ENCODE assay signal across 8 mouse cellular contexts in genomic region chr2:33642650-33643458, GRCm38 (mm10). TPM values are rescaled to one million over a fixed set of nuclear protein-coding genes. Genes with fewer than 3 reads are reported as not detected.
A peak's percentile ranks its signal among the peaks of the same experiment; 100 is the strongest.
DNase-seq lines count a peak whose midpoint lies in the region; ATAC-seq and TF ChIP-seq lines count a peak whose summit lies in the region.

No protein-coding gene starts in this region.

- no peak for TF ChIP-seq EP300 in ES-Bruce4 (IDR thresholded peaks at IDR 0.05; ENCODE audit: insufficient read depth, low read depth, low read length)

- no peak overlapping the region for H3K9ac ChIP-seq in ES-Bruce4 (ENCODE audit: low read depth, poor library complexity, severe bottlenecking)
- H3K9ac ChIP-seq in forebrain, embryonic 16.5 days (replicated peaks; ENCODE audit: low read depth, low read length): no peak overlapping the region

- no peak overlapping the region for H3K27ac ChIP-seq in ES-Bruce4 (ENCODE audit: insufficient read depth, low read length)
- H3K27ac ChIP-seq in forebrain, embryonic 16.5 days (ENCODE audit: low read length): no peak overlapping the region
- H3K27ac ChIP-seq in olfactory bulb, adult 2 months (ENCODE audit: insufficient read depth, low read depth, low read length): no peak overlapping the region
- H3K27ac ChIP-seq in thymus, adult 2 months (ENCODE audit: control insufficient read depth, insufficient read depth, low read length): no peak overlapping the region

- DNase-seq in cerebellum, adult 18-20 months: peak; percentile 78 to 88
- peak; percentile 34 for DNase-seq in heart, postnatal 25 days (ENCODE audit: low spot score)
- peak; percentile 36 for DNase-seq in large intestine, adult 2 months (ENCODE audit: low read depth, low spot score)
- peak; percentile 70 to 72 for DNase-seq in lung, adult 18-20 months
- DNase-seq in thymus, adult 2 months: peak; percentile 70

- no peak overlapping the region for H3K4me2 ChIP-seq in forebrain, embryonic 16.5 days (ENCODE audit: low read length)

- peak; percentile 91 for TF ChIP-seq CTCF in ES-Bruce4 (IDR thresholded peaks at IDR 0.05; ENCODE audit: low read depth, low read length)
- TF ChIP-seq CTCF in olfactory bulb, adult 2 months (IDR thresholded peaks at IDR 0.05; ENCODE audit: insufficient read depth, low read depth, low read length): peak; percentile 85
- peak; percentile 89 for TF ChIP-seq CTCF in thymus, adult 2 months (IDR thresholded peaks at IDR 0.05; ENCODE audit: borderline replicate concordance, control insufficient read depth, extremely low read depth, insufficient read depth, low read length, poor library complexity)

- no peaks in the 10 kb centered on the region for H3K36me3 ChIP-seq in ES-Bruce4 (ENCODE audit: control insufficient read depth, insufficient read depth, low read length, poor library complexity, severe bottlenecking)
- H3K36me3 ChIP-seq in forebrain, embryonic 16.5 days (ENCODE audit: control insufficient read depth, insufficient read depth): no peaks in the 10 kb centered on the region
- no peaks in the 10 kb centered on the region for H3K36me3 ChIP-seq in thymus, adult 2 months (ENCODE audit: control insufficient read depth, insufficient read depth, low read length)

- peak; percentile 65 for ATAC-seq in forebrain, embryonic 16.5 days

- WGBS in forebrain, embryonic 16.5 days: under 1% methylated on average over 42 of the region's 42 CpGs
- 5% methylated on average over 42 of the region's 42 CpGs for WGBS in large intestine, adult 2 months
- 6% methylated on average over 42 of the region's 42 CpGs for WGBS in olfactory bulb, adult 2 months
- 7% methylated on average over 42 of the region's 42 CpGs for WGBS in thymus, adult 2 months

- H3K27me3 ChIP-seq in ES-Bruce4 (ENCODE audit: control insufficient read depth, insufficient read depth, low read length, poor library complexity, severe bottlenecking): peaks cover 34% of the 10 kb centered on the region
- H3K27me3 ChIP-seq in forebrain, embryonic 16.5 days (replicated peaks; ENCODE audit: control insufficient read depth, insufficient read depth, low read length): peaks cover 95% of the 10 kb centered on the region
- H3K27me3 ChIP-seq in thymus, adult 2 months (ENCODE audit: control insufficient read depth, insufficient read depth, low read length): peaks cover 51% of the 10 kb centered on the region; the same call in 1 of the 2 replicates

- H3K9me3 ChIP-seq in ES-Bruce4 (replicated peaks; ENCODE audit: control insufficient read depth, insufficient read depth, low read length, poor library complexity, severe bottlenecking): no peaks in the 10 kb centered on the region
- no peaks in the 10 kb centered on the region for H3K9me3 ChIP-seq in forebrain, embryonic 16.5 days (ENCODE audit: control insufficient read depth, low read length)

- intact Hi-C loops in heart, postnatal 25 days (cut with DNase I): loop anchor here (1.0 to 5.0 kb wide), 2 partner anchors 76 to 156 kb away; no protein-coding TSS in a partner anchor

- no peak for TF ChIP-seq POLR2A in ES-Bruce4 (IDR thresholded peaks at IDR 0.05; ENCODE audit: insufficient read depth, low read length)
- TF ChIP-seq POLR2A in olfactory bulb, adult 2 months (IDR thresholded peaks at IDR 0.05; ENCODE audit: insufficient read depth, low read depth, low read length): no peak
- no peak for TF ChIP-seq POLR2A in thymus, adult 2 months (IDR thresholded peaks at IDR 0.05; ENCODE audit: control insufficient read depth, extremely low read depth, insufficient read depth, low read length, poor library complexity)

- H3K4me3 ChIP-seq in ES-Bruce4 (ENCODE audit: low read depth, low read length): no peak overlapping the region
- no peak overlapping the region for H3K4me3 ChIP-seq in forebrain, embryonic 16.5 days (replicated peaks; ENCODE audit: low read length)
- H3K4me3 ChIP-seq in olfactory bulb, adult 2 months (ENCODE audit: insufficient read depth, low read depth, low read length): no peak overlapping the region
- H3K4me3 ChIP-seq in thymus, adult 2 months (ENCODE audit: control insufficient read depth, insufficient read depth, low read length): no peak overlapping the region

- H3K4me1 ChIP-seq in ES-Bruce4 (ENCODE audit: control insufficient read depth, insufficient read depth, low read length): peaks cover under 1% of the 10 kb centered on the region
- peaks cover 19% of the 10 kb centered on the region for H3K4me1 ChIP-seq in forebrain, embryonic 16.5 days (replicated peaks; ENCODE audit: control insufficient read depth, insufficient read depth, low read length)
- H3K4me1 ChIP-seq in olfactory bulb, adult 2 months (ENCODE audit: control insufficient read depth, insufficient read depth, low read length): peaks cover 11% of the 10 kb centered on the region
- peaks cover 8% of the 10 kb centered on the region for H3K4me1 ChIP-seq in thymus, adult 2 months (replicated peaks; ENCODE audit: control insufficient read depth, insufficient read depth, low read length)

RNA-seq across cellular contexts. Expression of gene Lmx1b, which starts 2.5 kb away (rescaled TPM):
- 0.46 and 0.58 TPM in 2 replicates for polyA plus RNA-seq in ES-Bruce4 (2011; ENCODE audit: insufficient read depth, insufficient read length, low read depth, missing spikeins)
- polyA plus RNA-seq in forebrain, embryonic 16.5 days (2015; fragmentation: Nextera tagmentation; extraction: Ambion mirVana): not detected in 2 replicates
- total RNA-seq in heart, postnatal 25 days (2021): under 1 TPM; 0.17 to 0.21 TPM
- 0.07 TPM in 2 replicates for polyA plus RNA-seq in large intestine, adult 2 months (2012; rRNA removed)
- not detected in 2 replicates for polyA plus RNA-seq in olfactory bulb, adult 2 months (2012; ENCODE audit: insufficient read depth, insufficient read length, low replicate concordance, missing spikeins)
- polyA plus RNA-seq in thymus, adult 2 months (2012; rRNA removed): 0.04 and 0.10 TPM in 2 replicates
